Mouse (Mus musculus): Measurements from ENCODE around the gene Rap1b. TPM values are rescaled to one million over a fixed set of nuclear protein-coding genes. Genes with fewer than 3 reads are reported as not detected.

Rap1b gene
- total RNA-seq, 2 experiments from 2014 or later: 55.7 to 58.5 TPM

DNA sequence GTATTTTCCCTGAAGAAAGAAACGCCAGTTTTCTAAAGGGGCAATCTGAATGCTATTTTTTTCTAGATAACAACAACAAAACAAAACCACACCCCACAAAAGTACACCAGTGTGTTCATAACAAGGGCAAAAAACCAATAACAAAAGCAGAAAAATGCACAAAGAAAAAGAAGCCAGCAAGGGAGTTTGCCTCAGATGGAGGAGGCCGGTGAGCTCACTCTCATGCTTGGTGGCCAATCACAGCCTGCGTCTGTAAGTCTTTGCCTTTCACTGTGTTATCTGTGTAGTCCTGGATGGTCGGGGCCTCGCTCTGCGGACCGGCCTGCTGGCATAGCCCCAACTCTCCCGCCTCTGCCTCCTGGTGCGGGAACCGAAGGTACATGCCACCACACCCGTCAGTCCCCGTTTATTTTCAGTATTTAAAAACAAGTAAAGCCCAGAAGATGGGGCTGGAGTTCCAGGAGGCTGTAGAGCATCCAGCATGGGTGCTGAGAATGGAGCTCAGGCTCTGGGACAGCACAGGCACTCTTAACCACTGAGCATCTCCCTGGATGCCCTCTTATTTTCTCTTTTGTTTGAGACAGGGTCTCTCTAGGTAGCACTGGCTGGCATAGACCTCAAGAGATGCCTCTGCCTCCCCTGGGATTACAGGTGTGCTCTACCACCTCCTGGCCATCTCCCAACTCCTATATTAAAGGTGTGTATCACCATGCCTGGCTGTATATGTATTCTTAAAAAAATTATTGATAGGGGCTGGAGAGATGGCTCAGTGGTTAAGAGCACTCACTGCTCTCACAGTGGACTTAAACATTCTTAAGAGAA, 69.3 kb downstream of the Rap1b start:
- H3K27ac ChIP-seq: no peak overlapping the region
- TF ChIP-seq CTCF (conservative IDR thresholded peaks at IDR 0.05): no peak
- H3K4me3 ChIP-seq: no peak overlapping the region
- no peak for DNase-seq (ENCODE audit: low spot score in 2 of 2)

DNA sequence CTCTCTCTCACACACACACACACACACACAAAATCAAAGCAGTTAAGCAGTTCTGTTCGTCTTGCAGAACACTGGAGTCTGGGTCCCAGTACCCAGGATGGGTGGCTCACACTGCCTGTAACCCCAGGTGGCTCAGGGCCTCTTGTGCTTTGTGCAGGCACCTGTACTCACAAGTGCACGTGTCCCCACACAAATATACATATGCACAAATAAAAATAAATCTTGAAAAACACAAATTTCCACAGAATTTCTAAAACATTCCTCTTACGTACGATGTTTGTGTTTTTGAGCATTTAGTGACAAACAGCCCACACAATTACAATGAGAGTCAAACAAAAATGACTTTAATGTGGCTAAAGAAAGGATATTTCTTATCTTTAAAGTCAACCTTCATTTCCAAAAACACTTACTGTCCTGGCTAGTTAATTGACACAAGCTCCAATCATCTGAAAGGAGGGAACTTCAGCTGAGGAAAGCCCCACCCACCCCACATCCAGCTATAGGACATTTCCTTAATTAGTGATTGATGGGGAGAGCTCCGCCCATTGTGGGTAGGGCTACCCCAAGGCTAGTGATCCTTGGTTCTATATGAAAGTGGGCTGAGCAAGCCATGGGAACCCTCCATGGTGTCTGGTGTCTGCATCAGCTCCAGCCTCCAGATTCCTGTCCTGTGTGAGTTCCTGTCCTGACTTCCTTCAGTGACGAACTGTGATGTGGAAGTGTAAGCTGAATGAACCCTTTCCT, 70.3 kb downstream of the Rap1b start:
- Histone ChIP-seq H3K4me3 (no peak overlapping the region), H3K27ac (no peak overlapping the region)
- no peak for TF ChIP-seq CTCF (conservative IDR thresholded peaks at IDR 0.05)
- no peak for DNase-seq (ENCODE audit: low spot score in 2 of 2)

DNA sequence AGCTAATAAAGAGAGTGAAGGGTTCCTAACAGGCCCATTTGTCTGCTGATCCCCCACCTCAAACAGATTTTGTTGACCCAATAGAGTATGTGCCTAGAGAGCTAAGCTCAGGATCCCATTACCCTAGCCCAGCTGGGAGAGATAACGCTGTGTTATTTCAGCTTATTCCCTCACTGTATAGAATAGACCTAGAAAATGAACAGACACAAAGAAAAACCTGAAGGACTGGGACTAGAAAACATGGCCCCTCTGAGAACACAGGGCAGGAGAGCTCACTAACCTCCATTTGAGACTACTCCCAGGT, 71.1 kb downstream of the Rap1b start:
- no peak for DNase-seq (ENCODE audit: low spot score in 2 of 2)
- Histone ChIP-seq H3K4me3 (no peak overlapping the region), H3K27ac (no peak overlapping the region)
- TF ChIP-seq CTCF (conservative IDR thresholded peaks at IDR 0.05): no peak

DNA sequence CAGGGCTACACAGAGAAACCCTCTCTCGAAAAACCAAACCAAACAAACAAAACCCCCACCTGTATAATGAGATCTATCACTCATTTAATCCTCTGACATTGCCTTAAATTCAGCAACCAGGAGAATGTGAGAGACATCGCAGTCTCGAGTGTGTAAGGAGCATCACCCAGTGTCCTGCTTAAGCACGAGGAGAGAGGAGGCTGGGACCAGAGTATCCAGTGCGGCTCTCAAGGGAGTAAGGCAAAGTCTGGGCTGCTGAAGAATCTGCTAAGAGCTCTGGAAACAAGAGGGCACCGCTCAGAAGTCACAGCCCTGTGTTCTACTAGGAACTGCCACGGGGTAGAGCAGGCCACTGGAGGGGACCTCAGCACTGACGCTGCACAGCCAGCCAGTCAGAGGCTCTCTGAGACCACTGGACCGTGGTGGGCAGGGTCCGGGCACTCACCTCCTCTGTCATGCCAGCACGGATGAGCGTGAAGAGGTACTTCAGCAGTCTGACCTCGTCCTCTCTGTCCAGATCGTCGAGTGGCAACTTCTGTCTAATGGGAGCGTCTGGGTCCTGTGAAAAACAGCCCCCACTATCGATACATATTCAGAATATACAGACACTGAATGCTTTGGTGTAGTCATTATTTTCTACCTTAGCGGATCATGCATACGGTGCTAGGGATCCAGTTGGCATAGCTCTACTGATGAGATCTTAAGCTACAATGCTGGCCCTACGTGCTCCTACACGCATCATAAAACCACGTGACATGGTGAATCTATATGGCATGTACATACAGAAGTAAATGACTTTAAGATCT, 71.6 kb downstream of the Rap1b start:
- H3K27ac ChIP-seq: no peak overlapping the region
- H3K4me3 ChIP-seq: no peak overlapping the region
- no peak for TF ChIP-seq CTCF (conservative IDR thresholded peaks at IDR 0.05)
- DNase-seq (ENCODE audit: low spot score in 2 of 2): no peak

DNA sequence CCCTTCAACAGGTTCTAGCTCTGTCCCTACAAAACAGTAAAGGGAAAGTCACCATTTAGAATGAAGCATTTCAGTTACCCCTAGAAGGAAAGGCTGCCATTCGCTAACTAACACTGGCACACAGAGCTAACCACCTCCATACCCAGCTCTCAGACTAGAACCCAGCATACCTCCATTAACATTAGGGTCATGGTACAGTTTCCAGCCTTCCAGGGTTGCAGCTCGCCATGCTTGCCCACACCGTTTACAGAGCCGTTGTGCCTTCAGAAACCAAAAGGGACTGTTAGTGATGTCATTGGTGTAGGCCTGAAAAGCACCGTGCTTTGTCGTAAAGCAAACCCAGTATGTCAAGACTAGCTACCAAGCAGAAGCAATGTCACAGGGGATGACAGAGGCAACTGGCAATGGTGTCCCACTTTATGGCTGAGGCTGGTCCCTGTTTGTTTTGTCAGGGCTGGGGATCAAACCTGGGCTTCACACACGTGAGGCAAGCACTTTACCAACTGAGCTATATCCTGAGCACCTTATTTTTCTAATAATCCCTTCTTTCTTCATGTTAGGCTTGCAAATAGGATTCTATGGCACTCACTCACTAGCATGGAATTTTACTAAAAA, 72.6 kb downstream of the Rap1b start:
- DNase-seq (ENCODE audit: low spot score in 2 of 2): no peak
- no peak overlapping the region for H3K27ac ChIP-seq
- no peak for TF ChIP-seq CTCF (conservative IDR thresholded peaks at IDR 0.05)

DNA sequence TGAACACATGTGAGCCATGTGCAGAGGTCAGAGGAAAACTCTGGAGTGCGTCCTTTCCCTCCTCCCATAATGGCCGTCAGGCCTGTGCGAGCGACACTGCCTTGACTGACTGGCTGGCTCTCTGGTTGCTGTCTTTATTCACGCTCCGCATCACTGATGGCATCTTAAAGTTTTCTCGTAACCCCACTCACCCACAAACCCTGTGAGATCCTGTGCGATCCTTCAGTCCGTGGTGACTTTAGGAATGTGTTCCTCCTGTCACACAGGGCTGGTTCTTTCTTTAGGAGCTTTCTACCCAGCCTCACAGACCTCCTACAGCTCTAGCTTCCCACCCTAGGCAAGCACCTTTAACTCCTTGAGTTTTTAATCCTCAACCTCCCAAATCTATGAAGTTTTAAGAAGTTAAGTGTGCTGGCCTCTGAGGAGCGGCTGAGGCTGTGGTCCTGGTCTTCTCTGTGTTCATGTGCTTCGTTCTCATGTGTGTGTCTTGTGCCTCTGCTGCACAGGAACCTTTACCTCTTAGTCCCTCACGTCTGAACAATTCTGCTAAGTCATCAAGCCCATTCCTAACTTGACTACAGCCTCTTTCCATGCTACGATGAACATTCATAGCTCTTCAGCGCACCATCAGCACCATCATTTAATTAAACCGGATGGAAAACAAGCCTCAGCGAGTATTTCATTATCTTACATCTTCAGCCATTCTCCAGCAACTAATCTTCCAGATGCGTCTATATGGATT, 73.3 kb downstream of the Rap1b start:
- TF ChIP-seq CTCF (conservative IDR thresholded peaks at IDR 0.05): no peak
- no peak for DNase-seq (ENCODE audit: low spot score in 2 of 2)
- Histone ChIP-seq H3K27ac (no peak overlapping the region), H3K4me3 (no peak overlapping the region)

More for the DNA sequence above, 72.6 kb downstream of the Rap1b start:
- H3K4me3 ChIP-seq: no peak overlapping the region

DNA sequence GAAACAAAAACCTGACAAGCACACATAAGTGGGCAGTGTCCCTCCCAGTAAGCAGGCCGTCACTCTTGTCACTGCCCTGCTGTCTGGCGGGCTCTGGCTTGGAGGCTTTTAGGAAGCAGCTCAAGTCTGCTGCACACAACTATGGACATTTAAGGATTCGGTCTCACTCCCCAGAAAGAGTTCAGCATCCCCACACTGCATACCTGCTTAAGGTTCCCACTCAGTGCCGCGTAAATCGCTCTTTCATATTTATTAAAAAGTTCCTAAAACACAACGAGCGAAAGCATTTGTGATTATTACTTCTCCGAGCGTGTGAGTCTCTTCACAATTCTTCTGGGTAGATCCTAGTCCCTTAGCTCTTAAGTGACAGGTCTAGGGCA, 74.7 kb downstream of the Rap1b start:
- no peak overlapping the region for H3K27ac ChIP-seq
- DNase-seq (ENCODE audit: low spot score in 2 of 2): no peak
- no peak for TF ChIP-seq CTCF (conservative IDR thresholded peaks at IDR 0.05)
- no peak overlapping the region for H3K4me3 ChIP-seq

DNA sequence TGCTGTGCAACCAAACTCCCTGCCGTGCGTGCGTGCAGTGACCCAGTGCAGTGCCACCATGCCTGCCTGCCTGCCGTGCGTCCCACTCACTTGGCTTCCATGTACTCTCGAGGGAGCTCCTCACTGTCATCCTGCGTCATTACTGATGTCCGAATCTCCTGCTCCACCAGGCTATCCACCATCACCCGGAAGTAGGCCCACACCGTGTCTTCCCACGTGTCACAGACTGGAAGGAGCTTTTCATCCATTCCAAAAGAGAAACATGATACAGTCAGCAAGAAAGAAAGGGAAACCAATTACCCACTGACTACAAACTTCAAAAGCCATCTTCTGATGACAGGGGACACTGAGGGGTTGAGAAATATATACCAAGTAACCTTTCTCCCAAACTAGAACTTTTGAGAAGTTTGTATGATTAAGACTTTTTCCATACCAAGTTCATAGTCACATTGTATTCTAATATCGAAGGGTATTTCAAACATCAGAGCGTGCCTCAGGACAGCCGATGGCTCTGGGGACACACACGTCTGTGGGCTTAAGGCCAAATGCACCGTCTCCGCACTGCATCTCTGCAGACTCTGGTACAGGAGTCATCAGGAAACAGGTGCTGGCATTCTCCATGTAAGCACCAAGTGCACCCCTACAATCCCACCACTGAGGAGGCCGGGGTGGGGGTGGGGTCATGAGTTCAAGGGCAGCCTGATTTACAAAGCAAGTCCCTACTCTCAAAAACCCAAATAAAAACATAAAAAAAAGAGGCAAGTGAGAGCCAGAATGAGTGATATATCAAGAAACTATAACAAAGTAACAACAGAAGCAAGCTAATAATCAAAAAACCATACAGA, 75.3 kb downstream of the Rap1b start:
- TF ChIP-seq CTCF (conservative IDR thresholded peaks at IDR 0.05): no peak
- Histone ChIP-seq H3K27ac (no peak overlapping the region), H3K4me3 (no peak overlapping the region)
- DNase-seq (ENCODE audit: low spot score in 2 of 2): no peak

DNA sequence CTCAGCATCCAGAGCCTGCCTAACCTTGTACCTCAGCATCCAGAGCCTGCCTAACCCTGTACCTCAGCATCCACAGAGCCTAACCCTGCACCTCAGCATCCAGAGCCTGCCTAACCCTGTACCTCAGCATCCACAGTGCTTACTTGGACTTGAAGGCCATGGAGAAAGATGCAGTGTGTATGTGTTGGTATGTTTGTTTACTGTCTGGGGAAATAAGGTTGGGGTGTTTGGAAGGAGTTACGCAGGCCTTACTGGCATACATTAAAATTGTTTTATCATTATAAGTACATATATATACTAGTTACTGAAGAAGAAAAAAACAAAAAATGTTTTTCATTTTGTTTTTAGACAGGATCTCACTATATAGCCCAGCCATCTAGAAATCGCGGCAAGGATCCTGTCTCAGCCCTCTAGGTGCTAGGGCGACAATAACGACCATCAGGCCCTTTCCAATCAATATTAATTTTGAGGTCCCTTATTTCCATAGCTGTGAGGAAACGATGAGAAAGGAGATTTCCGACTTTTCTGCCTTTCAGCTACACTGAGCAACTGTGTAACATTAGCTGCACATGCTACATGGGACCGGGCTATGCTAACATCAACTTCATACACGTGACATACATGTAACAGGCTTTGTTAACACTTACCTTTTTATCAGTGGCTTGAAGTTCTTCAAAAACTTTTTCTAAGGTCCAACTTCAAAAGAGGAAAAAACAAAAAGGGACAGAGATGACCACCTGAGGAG, 76.1 kb downstream of the Rap1b start:
- DNase-seq (ENCODE audit: low spot score in 2 of 2): no peak
- no peak overlapping the region for H3K27ac ChIP-seq
- H3K4me3 ChIP-seq: no peak overlapping the region
- TF ChIP-seq CTCF (conservative IDR thresholded peaks at IDR 0.05): no peak

DNA sequence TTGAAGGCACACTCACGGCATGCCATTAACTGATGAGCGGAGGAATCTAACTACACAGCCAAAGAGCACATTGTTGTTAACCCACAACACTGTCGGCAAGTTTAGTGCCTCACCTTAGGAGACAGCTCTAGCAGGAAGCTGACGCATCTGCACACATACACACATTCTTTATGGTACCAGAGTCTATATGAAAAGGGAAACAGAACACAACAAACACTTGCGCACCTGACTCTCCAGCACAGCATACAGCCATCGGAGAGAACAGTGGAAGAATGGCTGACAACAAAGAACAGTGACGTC, 77.7 kb downstream of the Rap1b start:
- no peak for DNase-seq (ENCODE audit: low spot score in 2 of 2)
- no peak for TF ChIP-seq CTCF (conservative IDR thresholded peaks at IDR 0.05)
- no peak overlapping the region for H3K27ac ChIP-seq
- H3K4me3 ChIP-seq: no peak overlapping the region

Data from layer of hippocampus, adult 2 months (tissue).